Mouse (Mus musculus) lung, adult 2 months (tissue): ENCODE results near the gene Olfr1118.
"Not testable (repeated sequence)": the region's sequence is repeated elsewhere in the genome, so short reads cannot be mapped to it uniquely, and the experiment has no call there.

Experiments
- CTCF ChIP-seq: fragments of 200-500 bp; IDR thresholded peaks from 2 replicates; pipeline ENCODE4 v1.5.1; 2011; ENCODE audit warnings: mild to moderate bottlenecking, low read length, control low read depth; ENCODE audit not compliant: insufficient read depth
- POLR2A ChIP-seq: fragments of 200-500 bp; IDR thresholded peaks from 2 replicates; pipeline ENCODE4 v1.6.1; 2011; ENCODE audit warnings: low read depth, mild to moderate bottlenecking, control low read depth, low read length, borderline replicate concordance; ENCODE audit errors: extremely low read depth

- not testable (repeated sequence) for TF ChIP-seq POLR2A, CTCF
These were observed 13.4 kb upstream of the Olfr1118 start for GRCm38 (mm10) chr2:87293977-87294376.
